Mouse (Mus musculus) hindbrain, embryonic 13.5 days (tissue): ENCODE measurements around the gene Ppcs. TPM values are rescaled to one million over a fixed set of nuclear protein-coding genes. Genes with fewer than 3 reads are reported as not detected.

Experiments used
- ATAC-seq: fragments of 200-750 bp; cut with Nextera tagmentation; 2 replicates; pipeline ENCODE4 v1.8.0; 2017; ENCODE audit warnings: moderate TSS enrichment; ENCODE audit not compliant: low FRiP score
- H3K27ac ChIP-seq: fragments of 300-500 bp; sonication (generic); 2 replicates; pipeline ENCODE4 v1.5.1; 2015; ENCODE audit warnings: inconsistent platforms, mild to moderate bottlenecking, moderate library complexity
- H3K27me3 ChIP-seq: fragments of 300-500 bp; sonication (generic); 2 replicates; pipeline ENCODE4 v1.6.1; 2015; ENCODE audit warnings: mild to moderate bottlenecking, inconsistent platforms
- H3K36me3 ChIP-seq: fragments of 300-500 bp; sonication (generic); 2 replicates; pipeline ENCODE4 v1.6.1; 2015; ENCODE audit warnings: mild to moderate bottlenecking, inconsistent platforms
- H3K4me1 ChIP-seq: fragments of 300-500 bp; sonication (generic); replicated peaks from 2 replicates; pipeline ENCODE4 v1.6.1; 2015; ENCODE audit warnings: inconsistent platforms
- H3K4me2 ChIP-seq: fragments of 300-500 bp; sonication (generic); 2 replicates; pipeline ENCODE4 v1.6.1; 2015; ENCODE audit warnings: inconsistent platforms, mild to moderate bottlenecking, moderate library complexity
- H3K4me3 ChIP-seq: fragments of 300-500 bp; sonication (generic); 2 replicates; pipeline ENCODE4 v1.5.1; 2015; ENCODE audit warnings: mild to moderate bottlenecking, inconsistent platforms
- H3K9ac ChIP-seq: fragments of 300-500 bp; sonication (generic); 2 replicates; pipeline ENCODE4 v1.6.1; 2015; ENCODE audit warnings: mild to moderate bottlenecking, inconsistent platforms
- H3K9me3 ChIP-seq: fragments of 300-500 bp; sonication (generic); 2 replicates; pipeline ENCODE4 v1.6.1; 2016; ENCODE audit warnings: inconsistent platforms
- WGBS: fragments of 180-500 bp; shearing (Covaris S2); methylation state at CpG from one replicate; pipeline ENCODE4 v1.1.7; 2015; 5-methylcytosine and 5-hydroxymethylcytosine counted together
- polyA plus RNA-seq: library from polyadenylated mRNA; unstranded; fragments of >200 nt; fragmentation: Nextera tagmentation; extraction: Ambion mirVana; gene quantifications from 2 replicates; pipeline ENCODE4 v1.2.1, GENCODE M21; 2015

Ppcs gene
- 21.5 and 21.8 TPM in 2 replicates for polyA plus RNA-seq

- Histone ChIP-seq H3K27ac (peak within 1 kb of the TSS; percentile 92), H3K4me1 (peaks cover 23% of the 10 kb centered on the region), H3K36me3 (peaks cover 8% of the 10 kb centered on the region), H3K27me3 (peaks cover 12% of the 10 kb centered on the region; the same call in 1 of the 2 replicates), H3K4me3 (peak within 1 kb of the TSS; percentile 61), H3K4me2 (peak within 1 kb of the TSS; percentile 90), H3K9ac (peak within 1 kb of the TSS; percentile 84), H3K9me3 (no peaks in the 10 kb centered on the region)
- peak; percentile 96 for ATAC-seq
- WGBS = under 1% methylated on average over 52 of the region's 52 CpGs
Measured at GRCm38 (mm10) chr4:119422294-119422964, at the start of gene Ppcs, which contains the start of gene Zmynd12. Gene Ppcs, minus strand, starts transcription at chr4:119422420. Gene Zmynd12, plus strand, starts transcription at chr4:119422814.

DNA sequence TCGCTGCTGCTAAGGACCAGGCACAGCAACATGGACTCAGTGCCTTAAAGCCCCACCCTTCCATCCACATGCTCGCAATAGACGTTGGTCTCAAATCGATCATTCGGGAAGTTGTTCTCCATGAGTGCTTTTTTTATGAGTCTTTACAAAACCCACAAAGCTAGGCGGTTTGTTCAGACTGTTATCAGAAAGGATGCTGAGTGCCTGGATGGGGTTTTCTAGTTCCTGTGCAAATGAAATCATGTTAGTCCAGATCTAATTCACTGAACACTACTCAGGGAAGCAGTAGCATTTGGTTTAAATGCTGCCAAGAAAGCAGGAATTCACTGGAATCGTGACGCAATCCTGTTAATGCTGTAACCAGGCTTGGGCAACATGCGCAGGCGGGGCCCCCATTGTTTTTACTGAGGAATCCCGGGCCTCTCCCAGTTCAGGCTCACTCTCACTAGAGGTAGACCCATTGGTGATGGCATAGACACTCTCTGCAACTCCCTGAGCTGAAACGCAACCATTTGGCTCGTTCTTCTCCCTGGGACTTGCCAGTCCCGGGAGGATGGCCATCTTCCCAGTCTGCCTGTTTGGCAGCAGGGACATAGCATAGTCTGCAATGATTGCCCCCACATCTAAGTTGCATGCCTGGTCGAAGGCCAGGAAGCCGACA, 45.6 kb upstream of the Ppcs start:
- Histone ChIP-seq H3K4me2 (no peak overlapping the region), H3K27me3 (no peaks in the 10 kb centered on the region), H3K36me3 (peaks cover 18% of the 10 kb centered on the region), H3K9me3 (no peaks in the 10 kb centered on the region), H3K27ac (no peak overlapping the region), H3K9ac (no peak overlapping the region), H3K4me1 (peaks cover 14% of the 10 kb centered on the region), H3K4me3 (no peak overlapping the region)
- WGBS = 89% methylated on average over 16 of the region's 16 CpGs
- ATAC-seq = no peak

DNA sequence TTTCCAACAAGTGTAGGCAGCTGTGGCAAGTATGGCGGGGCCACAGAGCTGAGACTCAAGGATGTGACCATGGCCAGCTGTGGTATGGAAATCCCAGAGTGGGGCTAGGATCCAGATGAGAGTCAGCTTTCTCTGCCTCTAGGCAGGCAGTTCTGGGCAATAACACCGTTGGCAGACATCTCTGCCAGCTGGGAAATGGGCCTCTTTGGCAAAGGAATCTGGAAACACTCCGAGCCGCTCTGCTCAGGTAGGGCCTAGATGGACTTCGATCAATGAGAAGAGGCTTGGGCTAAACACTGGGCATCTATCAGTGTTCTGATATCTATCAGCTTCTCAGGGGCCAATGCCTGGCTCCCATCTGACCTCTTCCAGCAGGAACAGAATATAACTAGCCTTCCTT, 43.6 kb upstream of the Ppcs start:
- no peak overlapping the region for H3K4me3 ChIP-seq
- H3K4me1 ChIP-seq = peaks cover 34% of the 10 kb centered on the region
- no peak overlapping the region for H3K27ac ChIP-seq
- H3K4me2 ChIP-seq = no peak overlapping the region
- H3K36me3 ChIP-seq = peaks cover 18% of the 10 kb centered on the region
- 88% methylated on average over 5 of the region's 5 CpGs for WGBS
- no peaks in the 10 kb centered on the region for H3K27me3 ChIP-seq
- ATAC-seq = no peak
- H3K9me3 ChIP-seq = no peaks in the 10 kb centered on the region
- no peak overlapping the region for H3K9ac ChIP-seq

DNA sequence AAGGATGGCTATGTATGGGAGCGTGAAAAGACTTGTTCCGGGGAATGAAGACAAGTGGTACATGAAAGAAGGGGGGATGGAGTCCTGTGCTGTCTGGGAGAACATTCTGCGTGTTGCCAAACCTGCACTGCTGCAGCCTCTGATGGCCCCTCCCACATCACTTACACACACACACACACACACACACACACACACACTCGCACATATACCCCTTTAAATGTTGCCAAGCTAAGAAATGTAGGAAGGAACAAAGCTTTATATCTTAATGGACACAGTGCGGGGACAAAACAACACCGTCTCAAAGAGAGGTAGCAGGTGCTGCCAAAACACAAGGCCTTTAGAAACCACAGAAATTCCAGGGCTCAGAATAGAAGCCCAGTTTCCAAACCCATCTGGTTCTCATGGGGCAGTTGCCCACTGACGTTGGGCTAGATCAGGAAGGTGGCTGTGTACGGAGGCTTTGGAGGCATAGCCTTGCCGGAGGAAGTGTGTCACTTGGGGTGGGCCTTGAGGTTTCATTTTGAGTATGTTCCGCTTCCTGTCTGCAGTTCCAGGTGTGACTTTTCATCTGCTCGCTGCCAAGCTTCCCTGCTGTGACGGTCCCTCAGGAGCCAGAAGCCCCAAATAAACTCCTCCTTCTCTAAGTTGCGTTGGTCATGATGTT, 41.7 kb upstream of the Ppcs start:
- no peaks in the 10 kb centered on the region for H3K9me3 ChIP-seq
- no peak overlapping the region for H3K4me2 ChIP-seq
- WGBS = 76% methylated on average over 13 of the region's 13 CpGs
- H3K27ac ChIP-seq = peak overlapping the region; percentile 92
- 0 out of 2 replicates have a peak overlapping the region, but pooled peaks have one; percentile 36 for H3K9ac ChIP-seq
- H3K27me3 ChIP-seq = no peaks in the 10 kb centered on the region
- peaks cover 39% of the 10 kb centered on the region for H3K4me1 ChIP-seq
- ATAC-seq = 0 out of 2 replicates have a peak, but pooled peaks have one; percentile 1
- no peak overlapping the region for H3K4me3 ChIP-seq
- peaks cover 18% of the 10 kb centered on the region for H3K36me3 ChIP-seq

GRCm38 (mm10) chr4:119462858-119463755, 40.9 kb upstream of the Ppcs start:
- WGBS = 44% methylated on average over 11 of the region's 11 CpGs
- Histone ChIP-seq H3K36me3 (peaks cover 16% of the 10 kb centered on the region), H3K9me3 (no peaks in the 10 kb centered on the region), H3K4me3 (no peak overlapping the region), H3K4me2 (no peak overlapping the region), H3K27me3 (no peaks in the 10 kb centered on the region), H3K9ac (peak overlapping the region; percentile 36; the same call in 1 of the 2 replicates), H3K4me1 (peaks cover 39% of the 10 kb centered on the region), H3K27ac (peak overlapping the region; percentile 92)
- peak; percentile 76 for ATAC-seq

- Histone ChIP-seq H3K27ac (peak overlapping the region; percentile 92), H3K4me3 (no peak overlapping the region), H3K9me3 (no peaks in the 10 kb centered on the region), H3K9ac (no peak overlapping the region), H3K4me1 (peaks cover 39% of the 10 kb centered on the region), H3K36me3 (peaks cover 9% of the 10 kb centered on the region), H3K27me3 (no peaks in the 10 kb centered on the region), H3K4me2 (no peak overlapping the region)
- no peak for ATAC-seq
- WGBS = 88% methylated on average over 3 of the region's 3 CpGs
Measured at GRCm38 (mm10) chr4:119462457-119462856, 40.2 kb upstream of the Ppcs start.

DNA sequence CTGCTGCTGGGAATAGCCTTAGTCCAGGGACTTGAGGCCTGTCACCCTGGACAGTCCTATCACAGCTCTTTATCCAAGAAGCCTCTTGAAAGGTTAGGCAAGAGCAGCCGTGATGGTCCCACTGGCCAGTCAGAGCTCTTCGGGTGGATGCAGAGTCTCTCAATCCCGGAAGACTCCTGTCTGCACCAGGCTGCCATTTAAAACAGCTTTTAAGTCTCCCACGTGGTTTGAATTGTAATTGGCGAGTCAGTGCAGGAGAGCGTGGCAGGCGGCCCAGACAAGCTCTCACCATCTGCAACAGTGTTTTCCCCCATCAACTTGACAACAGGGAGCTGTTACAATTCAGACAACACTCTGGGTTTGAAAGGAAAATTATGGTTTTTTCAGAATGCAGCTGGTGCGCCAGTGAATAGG, 38.5 kb upstream of the Ppcs start:
- Histone ChIP-seq H3K27me3 (no peaks in the 10 kb centered on the region), H3K27ac (peak overlapping the region; percentile 92), H3K4me2 (peak overlapping the region; percentile 33), H3K4me3 (no peak overlapping the region), H3K9ac (no peak overlapping the region), H3K4me1 (peaks cover 39% of the 10 kb centered on the region), H3K9me3 (no peaks in the 10 kb centered on the region), H3K36me3 (no peaks in the 10 kb centered on the region)
- WGBS = 15% methylated on average over 8 of the region's 8 CpGs
- peak; percentile 76 for ATAC-seq

- no peak; the same call in 1 of the 2 replicates for ATAC-seq
- Histone ChIP-seq H3K27ac (peak overlapping the region; percentile 92), H3K4me3 (no peak overlapping the region), H3K9ac (no peak overlapping the region), H3K36me3 (no peaks in the 10 kb centered on the region), H3K27me3 (no peaks in the 10 kb centered on the region), H3K9me3 (no peaks in the 10 kb centered on the region), H3K4me1 (peaks cover 39% of the 10 kb centered on the region), H3K4me2 (peak overlapping the region; percentile 33; the same call in 1 of the 2 replicates)
- 58% methylated on average over 5 of the region's 5 CpGs for WGBS
Measured at GRCm38 (mm10) chr4:119460296-119460695, 38.1 kb upstream of the Ppcs start.

DNA sequence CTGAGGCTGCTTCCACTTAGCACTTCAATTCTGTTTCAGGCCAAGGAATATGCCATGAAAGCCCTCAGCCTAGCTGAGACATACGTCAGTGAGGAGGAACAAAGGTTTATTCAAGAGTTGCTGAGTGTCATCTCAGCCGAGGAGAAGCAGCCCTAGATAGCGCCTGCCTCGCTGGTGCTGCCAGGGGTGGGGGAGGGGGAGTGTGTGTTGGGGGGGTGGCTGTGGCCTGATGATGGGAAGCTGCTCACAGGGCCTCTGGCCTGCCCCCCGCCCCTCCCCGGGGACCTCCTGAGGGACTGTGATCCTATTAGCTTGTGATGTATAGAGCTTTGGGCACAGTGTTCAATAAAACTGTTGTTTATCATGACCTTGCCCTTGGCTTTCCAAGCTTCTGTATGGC, 31.3 kb upstream of the Ppcs start:
- Histone ChIP-seq H3K27me3 (no peaks in the 10 kb centered on the region), H3K9ac (0 out of 2 replicates have a peak overlapping the region, but pooled peaks have one; percentile 5), H3K4me1 (peaks cover 9% of the 10 kb centered on the region), H3K4me2 (no peak overlapping the region), H3K36me3 (no peaks in the 10 kb centered on the region), H3K9me3 (no peaks in the 10 kb centered on the region), H3K4me3 (no peak overlapping the region), H3K27ac (peak overlapping the region; percentile 62)
- 12% methylated on average over 6 of the region's 6 CpGs for whole genome bisulfite sequencing
- ATAC-seq = peak; percentile 68

- 0 out of 2 replicates have a peak overlapping the region, but pooled peaks have one; percentile 5 for H3K9ac ChIP-seq
- WGBS = 67% methylated on average over 5 of the region's 5 CpGs
Measured at GRCm38 (mm10) chr4:119453128-119453527, 30.9 kb upstream of the Ppcs start.

DNA sequence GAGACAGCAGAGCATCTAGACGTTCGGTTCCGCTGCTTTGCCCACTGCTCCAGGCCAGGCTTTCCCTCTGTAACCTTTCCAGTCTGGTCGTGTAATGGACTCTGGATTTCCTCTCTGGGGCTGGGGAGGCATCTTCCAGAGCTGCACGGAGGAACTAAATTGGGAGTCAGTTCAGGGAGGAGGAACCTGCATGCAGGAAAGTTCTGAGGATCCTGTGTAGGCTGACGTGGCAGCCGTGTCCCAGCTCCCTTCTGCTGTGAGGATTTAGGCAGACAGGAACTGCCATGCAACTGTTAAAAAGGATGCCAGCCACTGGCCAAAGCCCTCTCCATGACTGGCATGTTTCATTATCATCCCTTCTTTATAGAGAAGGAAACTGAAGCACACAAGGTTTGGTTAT, 28.2 kb upstream of the Ppcs start:
- WGBS = 79% methylated on average over 7 of the region's 7 CpGs
- no peak overlapping the region for H3K4me2 ChIP-seq
- no peaks in the 10 kb centered on the region for H3K9me3 ChIP-seq
- H3K27me3 ChIP-seq = 0 out of 2 replicates have a peak, but pooled peaks cover 3% of the 10 kb centered on the region
- ATAC-seq = no peak
- no peak overlapping the region for H3K4me3 ChIP-seq
- H3K4me1 ChIP-seq = peaks cover 9% of the 10 kb centered on the region
- H3K27ac ChIP-seq = no peak overlapping the region
- H3K36me3 ChIP-seq = no peaks in the 10 kb centered on the region
- 0 out of 2 replicates have a peak overlapping the region, but pooled peaks have one; percentile 8 for H3K9ac ChIP-seq

More at GRCm38 (mm10) chr4:119453128-119453527, 30.9 kb upstream of the Ppcs start:
- no peaks in the 10 kb centered on the region for H3K36me3 ChIP-seq
- no peaks in the 10 kb centered on the region for H3K27me3 ChIP-seq
- no peaks in the 10 kb centered on the region for H3K9me3 ChIP-seq
- peak; percentile 50; the same call in 1 of the 2 replicates for ATAC-seq
- peaks cover 9% of the 10 kb centered on the region for H3K4me1 ChIP-seq
- H3K27ac ChIP-seq = peak overlapping the region; percentile 62
- H3K4me3 ChIP-seq = no peak overlapping the region
- H3K4me2 ChIP-seq = no peak overlapping the region
